Mouse (Mus musculus): ENCODE data around the gene Zic5.

The Zic5 gene

GRCm38 (mm10) chr14:122464763-122465741 is at the start of gene Zic5:
Gene Zic5 (minus strand): TSS chr14:122465677.
- no peak for DNase-seq (ENCODE audit: low spot score)

- no peak for DNase-seq (ENCODE audit: low spot score)
These were observed 48.1 kb upstream of the Zic5 start for GRCm38 (mm10) chr14:122513511-122514036.

GRCm38 (mm10) chr14:122511519-122511918 is 46.0 kb upstream of the Zic5 start:
- no peak for DNase-seq (ENCODE audit: low spot score)

- DNase-seq (ENCODE audit: low spot score), result no peak
These were observed 43.6 kb upstream of the Zic5 start for GRCm38 (mm10) chr14:122509058-122509457.

- DNase-seq (ENCODE audit: low spot score), result no peak
These were observed 26.5 kb upstream of the Zic5 start for GRCm38 (mm10) chr14:122492015-122492414.

GRCm38 (mm10) chr14:122491521-122491920 is 26.0 kb upstream of the Zic5 start:
- DNase-seq (ENCODE audit: low spot score), result no peak

- no peak for DNase-seq (ENCODE audit: low spot score)
These were observed 25.2 kb upstream of the Zic5 start, which contains the start of gene Gm10837 for GRCm38 (mm10) chr14:122490441-122491328. Gene Gm10837 (plus strand): TSS chr14:122490586.

- DNase-seq (ENCODE audit: low spot score), result no peak
These were observed 24.4 kb upstream of the Zic5 start for GRCm38 (mm10) chr14:122489686-122490414.

GRCm38 (mm10) chr14:122489041-122489440 is 23.6 kb upstream of the Zic5 start:
- DNase-seq (ENCODE audit: low spot score), result no peak

- DNase-seq (ENCODE audit: low spot score), result no peak
These were observed 21.9 kb upstream of the Zic5 start for GRCm38 (mm10) chr14:122487366-122487765.

GRCm38 (mm10) chr14:122486611-122487010 is 21.1 kb upstream of the Zic5 start:
- DNase-seq (ENCODE audit: low spot score), result no peak

GRCm38 (mm10) chr14:122485635-122486181 is 20.2 kb upstream of the Zic5 start:
- no peak for DNase-seq (ENCODE audit: low spot score)

GRCm38 (mm10) chr14:122484844-122485551 is 19.5 kb upstream of the Zic5 start:
- DNase-seq (ENCODE audit: low spot score), result no peak

GRCm38 (mm10) chr14:122484458-122484843 is 19.0 kb upstream of the Zic5 start:
- DNase-seq (ENCODE audit: low spot score), result no peak

- DNase-seq (ENCODE audit: low spot score), result no peak
These were observed 18.3 kb upstream of the Zic5 start for GRCm38 (mm10) chr14:122483556-122484421.

GRCm38 (mm10) chr14:122483024-122483385 is 17.5 kb upstream of the Zic5 start:
- no peak for DNase-seq (ENCODE audit: low spot score)

GRCm38 (mm10) chr14:122482081-122483023 is 16.9 kb upstream of the Zic5 start:
- DNase-seq (ENCODE audit: low spot score), result no peak

GRCm38 (mm10) chr14:122481181-122481580 is 15.7 kb upstream of the Zic5 start:
- no peak for DNase-seq (ENCODE audit: low spot score)

GRCm38 (mm10) chr14:122480355-122480754 is 14.9 kb upstream of the Zic5 start:
- DNase-seq (ENCODE audit: low spot score), result no peak

Measured in testis, postnatal 14 days (tissue).